Mouse (Mus musculus) heart, embryonic 12.5 days (tissue): Measurements from ENCODE around the gene Bclaf1. TPM values are rescaled to one million over a fixed set of nuclear protein-coding genes. Genes with fewer than 3 reads are reported as not detected.
A peak's percentile ranks its signal among the peaks of the same experiment; 100 is the strongest.

Experiments
- ATAC-seq: fragments of 200-750 bp; cut with Nextera tagmentation; 2 replicates; pipeline ENCODE4 v1.8.0; 2017; ENCODE audit warnings: moderate TSS enrichment, moderate library complexity; ENCODE audit not compliant: insufficient number of reproducible peaks, low FRiP score
- H3K27ac ChIP-seq: fragments of 300-500 bp; sonication (generic); 2 replicates; pipeline ENCODE4 v1.5.1; 2016; ENCODE audit warnings: mild to moderate bottlenecking, moderate library complexity; ENCODE audit not compliant: poor library complexity, severe bottlenecking
- H3K27me3 ChIP-seq: fragments of 300-500 bp; sonication (generic); replicated peaks from 2 replicates; pipeline ENCODE4 v1.6.1; 2016; ENCODE audit warnings: mild to moderate bottlenecking, moderate library complexity
- H3K36me3 ChIP-seq: fragments of 300-500 bp; sonication (generic); 2 replicates; pipeline ENCODE4 v1.6.1; 2016; ENCODE audit warnings: mild to moderate bottlenecking, moderate library complexity
- H3K4me1 ChIP-seq: fragments of 300-500 bp; sonication (generic); replicated peaks from 2 replicates; pipeline ENCODE4 v1.6.1; 2016; ENCODE audit warnings: mild to moderate bottlenecking
- H3K4me2 ChIP-seq: fragments of 300-500 bp; sonication (generic); 2 replicates; pipeline ENCODE4 v1.6.1; 2016; ENCODE audit warnings: mild to moderate bottlenecking, moderate library complexity
- H3K4me3 ChIP-seq: fragments of 300-500 bp; sonication (generic); 2 replicates; pipeline ENCODE4 v1.5.1; 2016; ENCODE audit warnings: mild to moderate bottlenecking
- H3K9ac ChIP-seq: fragments of 300-500 bp; sonication (generic); 2 replicates; pipeline ENCODE4 v1.6.1; 2016; ENCODE audit warnings: mild to moderate bottlenecking, moderate library complexity
- H3K9me3 ChIP-seq: fragments of 300-500 bp; sonication (generic); replicated peaks from 2 replicates; pipeline ENCODE4 v1.6.1; 2016; ENCODE audit warnings: mild to moderate bottlenecking, moderate library complexity
- WGBS: fragments of 180-500 bp; shearing (Covaris S2); methylation state at CpG from one replicate; pipeline ENCODE4 v1.1.7; 2016; 5-methylcytosine and 5-hydroxymethylcytosine counted together
- polyA plus RNA-seq: library from polyadenylated mRNA; unstranded; fragments of >200 nt; fragmentation: Nextera tagmentation; extraction: Ambion mirVana; gene quantifications from 2 replicates; pipeline ENCODE4 v1.2.1, GENCODE M21; 2016

The Bclaf1 gene
- polyA plus RNA-seq, 1 experiment from 2014 or later, result 94.4 TPM

DNA sequence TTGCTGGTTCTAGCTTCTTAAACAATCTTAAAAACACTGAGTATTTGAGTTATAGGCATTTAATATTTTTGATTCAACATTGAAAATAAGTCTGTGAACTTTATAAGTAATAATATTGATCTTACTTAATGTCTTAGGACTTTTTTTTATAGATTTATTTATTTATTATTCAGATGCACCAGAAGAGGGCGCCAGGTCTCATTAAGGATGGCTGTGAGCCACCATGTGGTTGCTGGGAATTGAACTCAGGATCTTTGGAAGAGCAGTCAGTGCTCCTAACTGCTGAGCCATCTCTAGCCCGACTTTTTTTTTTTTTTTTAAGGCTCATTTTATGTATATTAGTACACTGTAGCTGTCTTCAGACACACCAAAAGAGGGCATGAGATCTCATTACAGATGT, 2.5 kb downstream of the Bclaf1 start:
- Histone ChIP-seq H3K4me2 (no peak overlapping the region), H3K27me3 (no peaks in the 10 kb centered on the region), H3K9me3 (no peaks in the 10 kb centered on the region), H3K27ac (no peak overlapping the region), H3K4me1 (peaks cover 18% of the 10 kb centered on the region), H3K9ac (no peak overlapping the region), H3K36me3 (peaks cover 15% of the 10 kb centered on the region), H3K4me3 (no peak overlapping the region)
- no peak for ATAC-seq
- WGBS, result 47% methylated on average over 2 of the region's 2 CpGs

DNA sequence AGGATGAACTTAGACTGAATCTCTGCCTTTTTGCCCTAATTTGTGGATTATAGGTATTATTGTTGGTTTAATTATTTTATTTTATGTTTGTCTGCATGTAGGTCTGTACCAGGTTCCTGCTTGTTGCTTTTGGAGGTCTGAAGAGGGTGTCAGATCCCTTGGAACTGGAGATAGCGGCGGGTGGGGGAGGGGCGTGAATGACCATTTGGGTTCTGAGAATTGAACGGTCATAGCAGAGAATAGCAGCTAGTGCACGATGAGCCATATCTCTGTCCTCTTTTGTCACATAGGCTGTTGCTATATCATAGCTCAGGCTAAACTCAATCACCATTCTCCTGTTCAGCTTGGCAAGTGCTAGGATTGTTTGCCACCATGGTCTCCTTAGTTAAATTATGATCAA, 5.2 kb downstream of the Bclaf1 start:
- WGBS, result 44% methylated on average over 5 of the region's 5 CpGs
- Histone ChIP-seq H3K27ac (no peak overlapping the region), H3K36me3 (peaks cover 21% of the 10 kb centered on the region), H3K4me2 (peak overlapping the region; percentile 26), H3K4me3 (no peak overlapping the region), H3K9ac (no peak overlapping the region), H3K9me3 (no peaks in the 10 kb centered on the region), H3K27me3 (no peaks in the 10 kb centered on the region), H3K4me1 (peaks cover 13% of the 10 kb centered on the region)
- ATAC-seq, result no peak

- Histone ChIP-seq H3K36me3 (peaks cover 52% of the 10 kb centered on the region), H3K9me3 (no peaks in the 10 kb centered on the region), H3K4me2 (no peak overlapping the region), H3K27ac (no peak overlapping the region), H3K27me3 (no peaks in the 10 kb centered on the region), H3K9ac (no peak overlapping the region), H3K4me1 (0 out of 2 replicates have a peak, but pooled peaks cover 3% of the 10 kb centered on the region), H3K4me3 (no peak overlapping the region)
- ATAC-seq, result no peak
Observed at GRCm38 (mm10) chr10:20326226-20326625, 14.0 kb downstream of the Bclaf1 start.

- 90% methylated on average over 2 of the region's 2 CpGs for WGBS
- ATAC-seq, result no peak
- no peaks in the 10 kb centered on the region for H3K9me3 ChIP-seq
- peaks cover 55% of the 10 kb centered on the region for H3K36me3 ChIP-seq
- H3K27ac ChIP-seq, result no peak overlapping the region
- no peak overlapping the region for H3K9ac ChIP-seq
- no peak overlapping the region for H3K4me3 ChIP-seq
- no peaks in the 10 kb centered on the region for H3K4me1 ChIP-seq
- no peaks in the 10 kb centered on the region for H3K27me3 ChIP-seq
- H3K4me2 ChIP-seq, result no peak overlapping the region
Observed at GRCm38 (mm10) chr10:20331262-20331661, 19.0 kb downstream of the Bclaf1 start.

DNA sequence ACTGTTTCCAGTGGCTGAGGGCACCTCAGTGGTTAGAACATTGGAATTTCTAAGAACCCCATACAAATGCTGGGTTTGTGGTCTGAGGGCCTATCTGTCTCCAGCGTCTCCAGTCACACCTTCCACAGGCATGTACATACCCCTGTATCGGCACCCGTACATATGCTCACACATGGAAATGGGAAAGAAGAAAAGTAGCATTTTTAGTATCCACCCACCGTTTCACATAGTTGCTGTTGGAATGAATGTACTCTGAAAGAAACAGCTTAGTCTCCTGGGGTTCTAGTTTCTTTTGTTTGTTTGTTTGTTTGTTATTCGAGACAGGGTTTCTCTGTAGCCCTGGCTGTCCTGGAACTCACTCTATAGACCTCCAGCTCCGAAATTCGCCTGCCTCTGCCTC, 25.6 kb downstream of the Bclaf1 start:
- Histone ChIP-seq H3K4me2 (no peak overlapping the region), H3K9ac (no peak overlapping the region), H3K36me3 (peaks cover 63% of the 10 kb centered on the region), H3K27ac (no peak overlapping the region), H3K4me3 (no peak overlapping the region), H3K27me3 (no peaks in the 10 kb centered on the region), H3K4me1 (no peaks in the 10 kb centered on the region), H3K9me3 (no peaks in the 10 kb centered on the region)
- ATAC-seq, result no peak
- WGBS, result 88% methylated on average over 7 of the region's 7 CpGs

DNA sequence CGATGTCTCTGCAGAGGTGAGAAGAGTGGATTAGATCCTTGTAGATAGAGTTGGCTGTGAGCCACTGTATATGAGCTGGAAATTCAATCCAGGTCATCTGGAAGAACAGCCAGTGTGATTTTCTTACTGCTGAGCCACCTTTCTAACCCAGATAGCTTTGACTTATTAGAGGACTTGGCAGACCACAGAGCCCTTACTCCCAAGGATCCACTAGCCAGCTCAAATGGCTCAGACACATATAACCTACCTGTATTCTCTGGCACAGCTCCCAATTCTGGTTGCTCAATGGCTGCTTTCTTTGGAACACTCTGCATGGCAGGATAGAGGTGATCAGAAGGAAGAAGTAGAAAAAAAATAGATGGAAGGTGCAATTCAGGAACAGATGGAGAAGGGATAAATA, 33.5 kb downstream of the Bclaf1 start:
- no peaks in the 10 kb centered on the region for H3K9me3 ChIP-seq
- WGBS, result 68% methylated on average over 1 of the region's 1 CpGs
- no peak overlapping the region for H3K9ac ChIP-seq
- no peak overlapping the region for H3K4me2 ChIP-seq
- H3K4me3 ChIP-seq, result no peak overlapping the region
- peaks cover 40% of the 10 kb centered on the region for H3K36me3 ChIP-seq
- no peak for ATAC-seq
- no peak overlapping the region for H3K27ac ChIP-seq
- H3K27me3 ChIP-seq, result no peaks in the 10 kb centered on the region
- H3K4me1 ChIP-seq, result peaks cover 7% of the 10 kb centered on the region; the same call in 1 of the 2 replicates

DNA sequence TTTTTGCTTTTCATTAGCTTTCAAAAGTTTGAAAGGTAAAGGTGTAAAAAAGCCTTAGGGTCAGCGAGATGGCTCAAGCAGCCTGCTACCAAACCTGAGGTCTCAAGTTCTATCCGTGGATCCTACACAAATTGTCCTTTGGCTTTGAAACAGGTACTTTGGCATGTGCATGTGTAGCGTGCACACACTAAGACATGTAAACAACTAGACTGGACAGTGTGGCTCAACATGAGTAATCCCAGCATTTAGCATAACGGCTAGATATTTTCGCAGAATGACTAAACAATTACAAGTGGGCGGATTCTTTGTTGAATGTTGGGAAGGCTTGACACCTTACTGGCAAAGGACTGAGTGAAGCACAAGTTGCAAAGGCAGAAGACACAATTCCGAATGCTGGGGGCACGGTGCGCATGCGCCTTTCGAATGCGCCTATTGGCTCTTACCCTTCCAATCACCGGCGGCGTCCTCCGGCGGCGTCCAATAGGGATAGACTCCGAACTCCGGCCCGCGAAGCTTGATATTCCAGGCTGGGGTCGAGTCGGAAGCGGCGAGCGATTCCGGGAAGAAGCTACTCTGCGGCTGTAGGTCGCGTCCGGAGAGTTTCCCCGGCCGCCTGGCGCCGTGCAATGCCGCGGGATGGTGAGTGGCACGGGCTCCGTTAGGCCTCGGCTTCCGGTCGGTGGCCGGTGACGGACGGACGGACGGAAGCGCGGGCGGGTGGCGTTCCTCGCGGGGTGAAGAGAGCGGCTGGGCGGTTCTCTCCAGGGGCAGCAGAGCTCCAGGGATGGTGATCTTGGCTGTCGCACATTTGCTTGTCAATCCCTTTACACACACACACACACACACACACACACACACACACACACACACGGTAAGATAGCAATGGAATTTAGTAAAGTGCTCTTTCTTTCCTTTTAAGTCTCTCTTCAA, 35.3 kb downstream of the Bclaf1 start, which contains the start of gene Mtfr2:
Gene Mtfr2 (plus strand): TSS at position 486 of the 930 bp plus-strand sequence.
- peaks cover 35% of the 10 kb centered on the region for H3K36me3 ChIP-seq
- peak within 1 kb of the TSS; percentile 77 for H3K4me2 ChIP-seq
- H3K9ac ChIP-seq, result peak within 1 kb of the TSS; percentile 79
- 1% methylated on average over 58 of the region's 58 CpGs for WGBS
- H3K9me3 ChIP-seq, result no peaks in the 10 kb centered on the region
- H3K4me1 ChIP-seq, result peaks cover 7% of the 10 kb centered on the region; the same call in 1 of the 2 replicates
- H3K27ac ChIP-seq, result peak within 1 kb of the TSS; percentile 68
- no peaks in the 10 kb centered on the region for H3K27me3 ChIP-seq
- H3K4me3 ChIP-seq, result peak within 1 kb of the TSS; percentile 95
- peak; percentile 97 for ATAC-seq

DNA sequence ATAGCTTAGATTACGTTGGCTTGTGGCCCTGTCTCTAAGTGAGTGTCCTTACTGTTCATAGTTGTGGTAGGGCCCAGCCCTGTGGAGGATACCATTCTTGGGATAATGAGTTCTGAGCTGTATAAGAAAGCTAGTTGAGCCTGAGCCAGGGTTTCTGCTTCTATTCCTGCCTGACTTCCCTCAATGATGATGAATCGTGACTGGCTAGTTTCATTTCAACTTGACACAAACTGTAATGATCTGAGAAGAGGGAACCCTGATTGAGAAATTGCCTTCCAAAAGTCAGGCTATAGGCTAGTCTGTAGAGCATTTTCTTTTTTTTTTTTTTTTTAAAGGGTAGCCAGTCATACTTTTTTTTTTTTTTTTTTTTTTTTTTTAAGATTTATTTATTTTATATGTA, 36.6 kb downstream of the Bclaf1 start:
- 85% methylated on average over 2 of the region's 2 CpGs for WGBS
- no peaks in the 10 kb centered on the region for H3K9me3 ChIP-seq
- no peak overlapping the region for H3K4me3 ChIP-seq
- H3K36me3 ChIP-seq, result peaks cover 26% of the 10 kb centered on the region
- no peak overlapping the region for H3K9ac ChIP-seq
- no peak for ATAC-seq
- H3K4me2 ChIP-seq, result peak overlapping the region; percentile 77
- no peaks in the 10 kb centered on the region for H3K27me3 ChIP-seq
- H3K27ac ChIP-seq, result no peak overlapping the region
- peaks cover 7% of the 10 kb centered on the region; the same call in 1 of the 2 replicates for H3K4me1 ChIP-seq

DNA sequence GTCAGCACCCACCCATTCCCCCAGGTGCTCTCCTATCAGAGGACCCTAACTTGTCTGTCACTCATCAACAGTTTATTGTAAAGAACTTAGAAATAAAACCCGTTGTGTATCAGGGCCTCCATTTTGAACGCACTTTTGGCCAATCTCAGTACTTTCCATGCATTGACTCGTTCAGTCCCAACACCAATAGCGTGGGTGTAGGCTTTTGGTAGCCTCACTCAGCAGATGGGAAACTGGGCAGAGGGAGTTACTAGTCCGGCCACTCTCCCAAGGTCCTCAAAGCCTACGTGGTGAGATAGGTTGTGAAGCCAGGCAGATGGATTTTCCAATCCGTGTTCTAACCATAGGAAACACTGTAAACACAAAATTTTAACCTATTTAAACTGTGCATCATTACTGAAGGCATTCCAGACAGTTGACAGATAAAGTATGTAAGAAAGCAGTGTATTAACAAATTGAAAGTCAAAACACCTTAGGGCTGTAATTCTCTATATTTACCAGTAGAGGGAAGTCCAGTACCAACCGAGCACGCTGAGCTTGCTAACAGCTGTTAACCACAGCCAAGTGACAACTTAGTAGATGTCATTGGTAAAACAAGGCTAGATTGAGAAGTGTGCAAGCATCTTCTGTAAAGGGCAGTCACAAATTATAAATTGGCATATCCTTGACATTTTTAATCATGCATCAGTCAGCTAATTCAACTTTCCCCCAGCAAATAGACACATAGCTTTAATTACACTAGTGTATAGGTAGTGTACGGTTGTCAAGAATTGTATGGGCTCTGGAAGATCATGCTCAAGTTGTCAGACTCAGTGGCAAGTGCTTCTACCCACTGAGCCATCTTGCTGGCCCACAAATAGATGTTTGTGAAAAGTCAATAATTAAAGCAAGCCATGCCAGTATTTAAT, 49.5 kb downstream of the Bclaf1 start:
- Histone ChIP-seq H3K9me3 (no peaks in the 10 kb centered on the region), H3K9ac (no peak overlapping the region), H3K27ac (no peak overlapping the region), H3K4me3 (no peak overlapping the region), H3K27me3 (no peaks in the 10 kb centered on the region), H3K4me2 (no peak overlapping the region), H3K4me1 (no peaks in the 10 kb centered on the region), H3K36me3 (peaks cover 37% of the 10 kb centered on the region)
- WGBS, result 59% methylated on average over 10 of the region's 10 CpGs
- ATAC-seq, result no peak

DNA sequence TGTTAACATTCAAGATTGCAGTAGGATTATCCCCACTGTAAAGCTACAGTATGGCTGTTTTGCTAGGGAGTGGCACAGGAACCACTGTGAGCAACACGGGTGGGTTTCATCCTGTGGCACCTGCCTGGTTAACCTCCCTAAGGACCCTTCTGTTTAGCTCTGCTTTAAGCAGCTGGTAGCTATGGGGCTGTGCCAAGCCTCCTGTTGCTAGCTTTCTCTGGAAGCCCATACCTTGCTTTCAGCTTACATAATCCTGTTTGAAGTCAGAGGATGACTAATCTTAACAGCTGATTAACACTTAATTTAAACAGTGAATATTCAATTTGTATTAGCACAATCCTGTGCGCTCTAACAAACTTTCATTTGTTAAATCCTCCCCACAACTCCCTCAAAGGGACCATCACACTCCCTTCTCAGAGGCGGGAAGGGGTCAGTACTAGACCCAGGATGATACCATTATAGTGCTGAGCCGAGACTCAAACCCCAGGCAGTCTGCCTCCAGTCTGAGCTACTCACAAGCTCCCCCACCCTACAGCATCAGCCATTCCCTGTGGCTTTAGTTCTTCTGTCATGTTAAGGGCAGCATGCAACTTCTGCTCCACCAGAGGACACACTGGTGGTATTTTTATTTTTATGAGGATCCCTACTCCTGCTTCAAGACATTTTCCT, 50.3 kb downstream of the Bclaf1 start:
- H3K4me1 ChIP-seq, result no peaks in the 10 kb centered on the region
- no peaks in the 10 kb centered on the region for H3K27me3 ChIP-seq
- no peaks in the 10 kb centered on the region for H3K9me3 ChIP-seq
- H3K27ac ChIP-seq, result no peak overlapping the region
- WGBS, result 59% methylated on average over 4 of the region's 4 CpGs
- no peak overlapping the region for H3K4me2 ChIP-seq
- ATAC-seq, result no peak
- no peak overlapping the region for H3K9ac ChIP-seq
- no peak overlapping the region for H3K4me3 ChIP-seq
- H3K36me3 ChIP-seq, result peaks cover 29% of the 10 kb centered on the region
